Mouse (Mus musculus) kidney, embryonic 14.5 days (tissue): Measurements from ENCODE around the gene Herc2. TPM values are rescaled to one million over a fixed set of nuclear protein-coding genes. Genes with fewer than 3 reads are reported as not detected.
"Not testable (repeated sequence)": the region's sequence is repeated elsewhere in the genome, so short reads cannot be mapped to it uniquely, and the experiment has no call there.

Source experiments
- ATAC-seq: fragments of 200-750 bp; cut with Nextera tagmentation; 2 replicates; pipeline ENCODE4 v1.8.0; 2017; ENCODE audit warnings: moderate number of reproducible peaks, mild to moderate bottlenecking, moderate TSS enrichment, moderate library complexity; ENCODE audit not compliant: low FRiP score, low TSS enrichment
- H3K27ac ChIP-seq: fragments of 300-500 bp; sonication (generic); 2 replicates; pipeline ENCODE4 v1.5.1; 2014; ENCODE audit warnings: low read depth, mild to moderate bottlenecking, low read length, moderate library complexity, mixed read lengths
- H3K27me3 ChIP-seq: fragments of 300-500 bp; sonication (generic); 2 replicates; pipeline ENCODE4 v1.6.1; 2014; ENCODE audit warnings: mild to moderate bottlenecking, low read length; ENCODE audit not compliant: control insufficient read depth, insufficient read depth
- H3K36me3 ChIP-seq: fragments of 300-500 bp; sonication (generic); 2 replicates; pipeline ENCODE4 v1.6.1; 2014; ENCODE audit warnings: low read length, mixed read lengths; ENCODE audit not compliant: control insufficient read depth, insufficient read depth
- H3K4me1 ChIP-seq: fragments of 300-500 bp; sonication (generic); 2 replicates; pipeline ENCODE4 v1.6.1; 2014; ENCODE audit warnings: low read length, mixed read lengths; ENCODE audit not compliant: control insufficient read depth, insufficient read depth
- H3K4me2 ChIP-seq: fragments of 300-500 bp; sonication (generic); replicated peaks from 2 replicates; pipeline ENCODE4 v1.6.1; 2014; ENCODE audit warnings: low read depth, mild to moderate bottlenecking, low read length
- H3K4me3 ChIP-seq: fragments of 300-500 bp; sonication (generic); 2 replicates; pipeline ENCODE4 v1.5.1; 2014; ENCODE audit warnings: mild to moderate bottlenecking, low read length
- H3K9ac ChIP-seq: fragments of 300-500 bp; sonication (generic); 2 replicates; pipeline ENCODE4 v1.6.1; 2014; ENCODE audit warnings: low read depth, mild to moderate bottlenecking, low read length, moderate library complexity
- H3K9me3 ChIP-seq: fragments of 300-500 bp; sonication (generic); 2 replicates; pipeline ENCODE4 v1.6.1; 2016; ENCODE audit warnings: low read length; ENCODE audit not compliant: control insufficient read depth
- WGBS: fragments of 180-500 bp; shearing (Covaris S2); extraction: QIAGEN DNeasy Blood & Tissue Kit; methylation state at CpG from one replicate; pipeline ENCODE4 v1.1.7; 2014; 5-methylcytosine and 5-hydroxymethylcytosine counted together
- polyA plus RNA-seq: library from polyadenylated mRNA; unstranded; fragments of >200 nt; fragmentation: Nextera tagmentation; extraction: Ambion mirVana; gene quantifications from 2 replicates; pipeline ENCODE4 v1.2.1, GENCODE M21; 2014

Gene Herc2
- 19.8 and 27.9 TPM in 2 replicates for polyA plus RNA-seq

- H3K4me2 ChIP-seq: peak within 1 kb of the TSS; percentile 67
Measured at GRCm38 (mm10) chr7:56049831-56050321, at the start of gene Herc2. Gene Herc2 (plus strand): TSS chr7:56050196.

GRCm38 (mm10) chr7:56010318-56011017, 39.5 kb upstream of the Herc2 start:
- Histone ChIP-seq H3K4me3 (no peak overlapping the region), H3K9me3 (no peaks in the 10 kb centered on the region), H3K36me3 (no peaks in the 10 kb centered on the region), H3K4me1 (no peaks in the 10 kb centered on the region), H3K9ac (no peak overlapping the region), H3K27ac (no peak overlapping the region), H3K4me2 (no peak overlapping the region), H3K27me3 (no peaks in the 10 kb centered on the region)
- ATAC-seq: no peak
- WGBS: 87% methylated on average over 4 of the region's 4 CpGs

More at GRCm38 (mm10) chr7:56049831-56050321, at the start of gene Herc2:
- Histone ChIP-seq H3K4me3 (peak within 1 kb of the TSS; percentile 81), H3K9me3 (no peaks in the 10 kb centered on the region), H3K27ac (peak within 1 kb of the TSS; percentile 80), H3K36me3 (no peaks in the 10 kb centered on the region), H3K27me3 (no peaks in the 10 kb centered on the region), H3K4me1 (peaks cover 9% of the 10 kb centered on the region), H3K9ac (peak within 1 kb of the TSS; percentile 86)
- WGBS: under 1% methylated on average over 45 of the region's 47 CpGs
- ATAC-seq: peak; percentile 100

GRCm38 (mm10) chr7:56011018-56011333, 39.0 kb upstream of the Herc2 start:
- Histone ChIP-seq H3K27ac (no peak overlapping the region), H3K4me3 (no peak overlapping the region), H3K9ac (no peak overlapping the region), H3K36me3 (no peaks in the 10 kb centered on the region), H3K4me1 (no peaks in the 10 kb centered on the region), H3K9me3 (no peaks in the 10 kb centered on the region), H3K27me3 (no peaks in the 10 kb centered on the region), H3K4me2 (no peak overlapping the region)
- no peak for ATAC-seq

GRCm38 (mm10) chr7:56013261-56014001, 36.6 kb upstream of the Herc2 start:
- H3K4me1 ChIP-seq: no peaks in the 10 kb centered on the region
- no peak for ATAC-seq

GRCm38 (mm10) chr7:56014002-56014702, 35.8 kb upstream of the Herc2 start:
- not testable (repeated sequence) for H3K9me3 ChIP-seq, H3K9ac ChIP-seq, H3K4me1 ChIP-seq, H3K36me3 ChIP-seq, H3K4me2 ChIP-seq, H3K27ac ChIP-seq, H3K4me3 ChIP-seq, ATAC-seq, H3K27me3 ChIP-seq
- 91% methylated on average over 7 of the region's 18 CpGs for WGBS

More at GRCm38 (mm10) chr7:56013261-56014001, 36.6 kb upstream of the Herc2 start:
- H3K4me2 ChIP-seq: no peak overlapping the region
- no peaks in the 10 kb centered on the region for H3K36me3 ChIP-seq
- no peak overlapping the region for H3K4me3 ChIP-seq
- no peak overlapping the region for H3K27ac ChIP-seq
- H3K9ac ChIP-seq: no peak overlapping the region
- WGBS: 97% methylated on average over 14 of the region's 14 CpGs
- H3K27me3 ChIP-seq: no peaks in the 10 kb centered on the region
- no peaks in the 10 kb centered on the region for H3K9me3 ChIP-seq

- no peaks in the 10 kb centered on the region for H3K4me1 ChIP-seq
- H3K4me2 ChIP-seq: no peak overlapping the region
- no peak for ATAC-seq
- no peaks in the 10 kb centered on the region for H3K9me3 ChIP-seq
- H3K36me3 ChIP-seq: no peaks in the 10 kb centered on the region
- 85% methylated on average over 6 of the region's 6 CpGs for WGBS
- no peak overlapping the region for H3K9ac ChIP-seq
- no peaks in the 10 kb centered on the region for H3K27me3 ChIP-seq
- no peak overlapping the region for H3K27ac ChIP-seq
- H3K4me3 ChIP-seq: no peak overlapping the region
Measured at GRCm38 (mm10) chr7:56015172-56015571, 34.8 kb upstream of the Herc2 start.

- no peaks in the 10 kb centered on the region for H3K36me3 ChIP-seq
- no peak for ATAC-seq
- no peaks in the 10 kb centered on the region for H3K4me1 ChIP-seq
- no peak overlapping the region for H3K4me2 ChIP-seq
- no peak overlapping the region for H3K27ac ChIP-seq
- H3K4me3 ChIP-seq: no peak overlapping the region
- no peaks in the 10 kb centered on the region for H3K9me3 ChIP-seq
- H3K9ac ChIP-seq: no peak overlapping the region
- WGBS: 91% methylated on average over 7 of the region's 7 CpGs
- no peaks in the 10 kb centered on the region for H3K27me3 ChIP-seq
Measured at GRCm38 (mm10) chr7:56015837-56016236, 34.2 kb upstream of the Herc2 start.

- Histone ChIP-seq H3K4me3 (no peak overlapping the region), H3K9me3 (no peaks in the 10 kb centered on the region), H3K4me1 (no peaks in the 10 kb centered on the region), H3K27me3 (no peaks in the 10 kb centered on the region), H3K9ac (no peak overlapping the region), H3K36me3 (no peaks in the 10 kb centered on the region), H3K4me2 (no peak overlapping the region), H3K27ac (no peak overlapping the region)
- 87% methylated on average over 3 of the region's 3 CpGs for WGBS
- ATAC-seq: no peak
Measured at GRCm38 (mm10) chr7:56017761-56018160, 32.2 kb upstream of the Herc2 start.
